Mouse (Mus musculus) intestine, embryonic 14.5 days (tissue): ENCODE measurements around the gene Flnc. TPM values are rescaled to one million over a fixed set of nuclear protein-coding genes. Genes with fewer than 3 reads are reported as not detected.

ENCODE experiments used
- ATAC-seq: fragments of 200-750 bp; cut with Nextera tagmentation; replicated peaks from 2 replicates; pipeline ENCODE4 v1.8.0; 2017; ENCODE audit warnings: low read depth, moderate number of reproducible peaks, moderate TSS enrichment, moderate library complexity; ENCODE audit not compliant: low FRiP score, low TSS enrichment
- DNase-seq: peaks from one replicate; pipeline ENCODE4 v3.0.0-alpha.2; 2018; ENCODE audit warnings: low spot score
- H3K27ac ChIP-seq: fragments of 300-500 bp; sonication (generic); 2 replicates; pipeline ENCODE4 v1.5.1; 2014; ENCODE audit warnings: low read depth, mild to moderate bottlenecking, control low read depth
- H3K27me3 ChIP-seq: fragments of 300-500 bp; sonication (generic); replicated peaks from 2 replicates; pipeline ENCODE4 v1.6.1; 2014; ENCODE audit warnings: low read length, control low read depth; ENCODE audit not compliant: control insufficient read depth, insufficient read depth
- H3K36me3 ChIP-seq: fragments of 300-500 bp; sonication (generic); 2 replicates; pipeline ENCODE4 v1.6.1; 2014; ENCODE audit warnings: low read length, control low read depth; ENCODE audit not compliant: control insufficient read depth, insufficient read depth
- H3K4me1 ChIP-seq: fragments of 300-500 bp; sonication (generic); replicated peaks from 2 replicates; pipeline ENCODE4 v1.6.1; 2014; ENCODE audit warnings: low read length, control low read depth, mixed read lengths; ENCODE audit not compliant: control insufficient read depth, insufficient read depth
- H3K4me2 ChIP-seq: fragments of 300-500 bp; sonication (generic); 2 replicates; pipeline ENCODE4 v1.6.1; 2014; ENCODE audit warnings: low read length
- H3K4me3 ChIP-seq: fragments of 300-500 bp; sonication (generic); 2 replicates; pipeline ENCODE4 v1.5.1; 2014; ENCODE audit warnings: low read depth, low read length, control low read depth, mixed read lengths
- H3K9ac ChIP-seq: fragments of 300-500 bp; sonication (generic); 2 replicates; pipeline ENCODE4 v1.6.1; 2014; ENCODE audit warnings: mild to moderate bottlenecking, low read length
- H3K9me3 ChIP-seq: fragments of 300-500 bp; sonication (generic); 2 replicates; pipeline ENCODE4 v1.6.1; 2016; ENCODE audit warnings: low read length, control low read depth; ENCODE audit not compliant: control insufficient read depth
- WGBS: fragments of 180-500 bp; shearing (Covaris S2); extraction: QIAGEN DNeasy Blood & Tissue Kit; methylation state at CpG from one replicate; pipeline ENCODE4 v1.1.7; 2014; 5-methylcytosine and 5-hydroxymethylcytosine counted together
- polyA plus RNA-seq: library from polyadenylated mRNA; unstranded; fragments of >200 nt; fragmentation: Nextera tagmentation; extraction: Ambion mirVana; gene quantifications from 2 replicates; pipeline ENCODE4 v1.2.1, GENCODE M21; 2014

Flnc gene
- polyA plus RNA-seq, 1 experiment from 2014 or later = 14.7 TPM

DNA sequence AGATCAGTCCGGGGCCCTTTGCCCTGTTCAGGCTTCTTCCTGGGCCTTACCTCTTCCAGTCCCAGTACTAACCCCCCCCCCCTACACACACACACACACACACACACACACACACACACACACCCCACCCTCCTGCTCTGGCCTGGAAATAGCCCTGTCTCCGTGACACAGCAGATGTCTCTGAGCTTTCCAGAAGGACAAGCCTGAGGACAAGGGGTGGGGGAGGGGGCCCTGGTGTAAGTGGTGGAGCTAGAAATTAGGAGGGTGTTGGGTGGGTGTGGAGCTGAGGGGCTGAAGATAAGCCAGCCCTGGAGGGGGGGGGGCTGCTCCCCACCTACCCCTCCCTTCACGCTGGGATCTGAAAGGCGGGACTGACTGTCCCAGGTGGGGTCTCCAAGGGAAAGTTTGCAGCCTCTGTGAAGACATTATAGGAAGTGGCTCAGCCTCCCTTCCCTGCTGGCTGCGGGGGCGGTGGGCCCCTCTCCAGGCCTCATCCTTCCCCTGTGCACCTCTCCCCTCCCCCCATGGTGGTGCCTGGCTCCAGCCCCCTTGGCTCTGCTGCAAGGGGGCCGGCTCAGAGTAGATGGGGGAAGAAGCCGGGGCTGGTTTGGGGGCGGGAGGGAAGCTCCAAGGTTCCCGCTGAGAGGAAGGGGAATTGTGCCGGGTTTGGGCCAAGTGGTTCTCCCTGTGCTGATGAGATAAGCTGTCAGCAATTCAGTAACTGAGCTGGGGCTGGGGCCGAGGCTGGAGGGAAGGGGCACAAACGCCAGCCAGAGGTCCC is 2.0 kb downstream of the Flnc start:
- 4% methylated on average over 11 of the region's 13 CpGs for WGBS
- peak overlapping the region; percentile 90 for H3K27ac ChIP-seq
- peaks cover 3% of the 10 kb centered on the region; the same call in 1 of the 2 replicates for H3K27me3 ChIP-seq
- peaks cover 25% of the 10 kb centered on the region for H3K4me1 ChIP-seq
- DNase-seq (peak; percentile 78), ATAC-seq (peak; percentile 67)
- peak overlapping the region; percentile 72 for H3K9ac ChIP-seq
- H3K4me3 ChIP-seq = peak overlapping the region; percentile 62
- H3K9me3 ChIP-seq = no peaks in the 10 kb centered on the region
- H3K4me2 ChIP-seq = peak overlapping the region; percentile 74
- H3K36me3 ChIP-seq = peaks cover 12% of the 10 kb centered on the region

DNA sequence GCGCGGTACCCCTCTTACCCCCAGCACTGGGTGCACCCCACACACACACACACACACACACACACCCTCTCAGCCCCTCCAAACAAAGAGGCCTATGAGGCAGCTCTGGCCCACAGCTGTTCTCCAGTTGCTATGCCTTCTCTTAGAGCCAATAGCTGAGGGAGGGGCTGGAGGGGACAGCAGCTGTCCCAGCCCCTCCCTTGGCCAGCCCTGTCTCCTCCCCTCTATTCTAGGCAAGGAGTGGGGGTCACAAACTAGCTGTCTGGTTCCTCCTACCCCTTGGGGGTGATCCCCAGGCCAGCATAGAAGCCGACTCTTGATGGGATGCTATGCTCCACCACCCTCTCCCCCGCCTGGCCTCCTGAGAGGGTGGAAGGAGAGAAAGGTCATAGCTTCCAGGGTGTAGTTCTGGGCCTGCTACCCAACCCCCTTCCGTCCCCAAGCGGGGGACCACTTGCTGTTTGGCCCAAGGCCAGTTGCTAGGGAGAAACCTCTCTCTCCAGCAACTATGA is 2.9 kb downstream of the Flnc start:
- Histone ChIP-seq H3K4me3 (peak overlapping the region; percentile 62), H3K36me3 (peaks cover 20% of the 10 kb centered on the region), H3K27ac (peak overlapping the region; percentile 90), H3K9me3 (no peaks in the 10 kb centered on the region), H3K4me2 (peak overlapping the region; percentile 74), H3K4me1 (peaks cover 25% of the 10 kb centered on the region), H3K9ac (peak overlapping the region; percentile 72), H3K27me3 (peaks cover 3% of the 10 kb centered on the region; the same call in 1 of the 2 replicates)
- WGBS = 17% methylated on average over 6 of the region's 6 CpGs
- ATAC-seq = peak; percentile 38
- peak; percentile 65 for DNase-seq

DNA sequence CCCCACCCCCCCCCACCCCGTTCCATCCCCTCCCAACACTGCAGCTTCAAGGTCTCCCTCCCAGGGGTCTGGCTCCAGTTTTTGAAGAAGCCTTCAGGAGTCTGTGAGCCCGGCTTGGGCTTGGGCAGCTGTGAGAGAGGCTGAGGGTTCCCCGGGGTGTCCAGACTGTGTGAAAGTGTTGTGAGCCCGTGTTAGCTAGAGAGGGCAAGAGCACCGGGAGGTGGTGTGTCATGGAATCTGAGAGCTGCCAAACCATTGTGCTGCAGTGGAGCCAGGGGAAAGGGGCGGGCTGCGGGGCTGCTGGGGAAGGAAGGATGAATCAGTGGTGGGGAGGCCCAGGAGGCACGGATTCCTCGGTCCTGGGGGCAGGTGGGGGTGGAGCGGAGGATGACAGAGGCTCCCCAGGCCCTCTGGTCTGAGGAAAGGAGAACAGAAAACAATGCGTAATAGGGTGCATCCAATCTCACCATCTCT is 3.4 kb downstream of the Flnc start:
- H3K4me3 ChIP-seq = peak overlapping the region; percentile 62; the same call in 1 of the 2 replicates
- H3K27ac ChIP-seq = peak overlapping the region; percentile 90
- H3K9me3 ChIP-seq = no peaks in the 10 kb centered on the region
- 0 out of 2 replicates have a peak overlapping the region, but pooled peaks have one; percentile 0 for H3K9ac ChIP-seq
- H3K36me3 ChIP-seq = peaks cover 25% of the 10 kb centered on the region
- no peak for DNase-seq
- H3K27me3 ChIP-seq = peaks cover 3% of the 10 kb centered on the region; the same call in 1 of the 2 replicates
- H3K4me1 ChIP-seq = peaks cover 25% of the 10 kb centered on the region
- WGBS = 8% methylated on average over 11 of the region's 11 CpGs
- ATAC-seq = 0 out of 2 replicates have a peak, but pooled peaks have one; percentile 7
- H3K4me2 ChIP-seq = peak overlapping the region; percentile 74

GRCm38 (mm10) chr6:29439251-29439650 is 6.2 kb downstream of the Flnc start:
- WGBS = 83% methylated on average over 4 of the region's 4 CpGs
- ATAC-seq (no peak), DNase-seq (no peak)

GRCm38 (mm10) chr6:29439789-29440188 is 6.7 kb downstream of the Flnc start:
- H3K27me3 ChIP-seq = no peaks in the 10 kb centered on the region
- H3K4me1 ChIP-seq = peaks cover 15% of the 10 kb centered on the region
- WGBS = 86% methylated on average over 6 of the region's 6 CpGs
- H3K27ac ChIP-seq = no peak overlapping the region
- no peak overlapping the region for H3K4me3 ChIP-seq
- H3K9me3 ChIP-seq = no peaks in the 10 kb centered on the region
- no peak overlapping the region for H3K4me2 ChIP-seq
- ATAC-seq (no peak), DNase-seq (no peak)
- no peak overlapping the region for H3K9ac ChIP-seq
- H3K36me3 ChIP-seq = peaks cover 54% of the 10 kb centered on the region

More at GRCm38 (mm10) chr6:29439251-29439650, 6.2 kb downstream of the Flnc start:
- no peak overlapping the region for H3K4me2 ChIP-seq
- no peak overlapping the region for H3K9ac ChIP-seq
- peaks cover 49% of the 10 kb centered on the region for H3K36me3 ChIP-seq
- peaks cover 15% of the 10 kb centered on the region for H3K4me1 ChIP-seq
- H3K4me3 ChIP-seq = no peak overlapping the region
- H3K27ac ChIP-seq = no peak overlapping the region
- H3K9me3 ChIP-seq = no peaks in the 10 kb centered on the region
- no peaks in the 10 kb centered on the region for H3K27me3 ChIP-seq

- Histone ChIP-seq H3K9ac (no peak overlapping the region), H3K36me3 (peaks cover 86% of the 10 kb centered on the region), H3K27me3 (no peaks in the 10 kb centered on the region), H3K27ac (no peak overlapping the region), H3K9me3 (no peaks in the 10 kb centered on the region), H3K4me3 (no peak overlapping the region), H3K4me2 (no peak overlapping the region), H3K4me1 (no peaks in the 10 kb centered on the region)
- ATAC-seq (0 out of 2 replicates have a peak, but pooled peaks have one; percentile 20), DNase-seq (peak; percentile 68)
- WGBS = 75% methylated on average over 11 of the region's 11 CpGs
These were observed 11.7 kb downstream of the Flnc start for GRCm38 (mm10) chr6:29444773-29445172.

DNA sequence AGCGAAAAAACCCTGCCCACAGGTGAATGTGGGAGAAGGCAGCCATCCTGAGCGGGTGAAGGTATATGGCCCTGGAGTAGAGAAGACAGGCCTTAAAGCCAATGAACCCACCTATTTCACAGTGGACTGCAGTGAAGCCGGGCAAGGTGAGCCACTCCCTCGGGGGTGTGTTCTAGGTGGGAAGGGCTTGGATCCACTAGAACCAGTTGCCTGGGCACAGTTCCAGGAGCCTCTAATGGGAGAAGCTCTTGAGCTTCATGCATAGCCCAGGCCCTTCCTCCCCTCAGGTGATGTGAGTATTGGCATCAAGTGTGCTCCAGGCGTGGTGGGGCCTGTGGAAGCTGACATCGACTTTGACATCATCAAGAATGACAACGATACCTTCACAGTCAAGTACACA is 12.3 kb downstream of the Flnc start:
- no peaks in the 10 kb centered on the region for H3K4me1 ChIP-seq
- no peak overlapping the region for H3K4me2 ChIP-seq
- DNase-seq (no peak), ATAC-seq (no peak)
- H3K36me3 ChIP-seq = peaks cover 89% of the 10 kb centered on the region
- no peak overlapping the region for H3K9ac ChIP-seq
- no peaks in the 10 kb centered on the region for H3K27me3 ChIP-seq
- 93% methylated on average over 7 of the region's 7 CpGs for WGBS
- no peak overlapping the region for H3K4me3 ChIP-seq
- H3K9me3 ChIP-seq = no peaks in the 10 kb centered on the region
- H3K27ac ChIP-seq = no peak overlapping the region

DNA sequence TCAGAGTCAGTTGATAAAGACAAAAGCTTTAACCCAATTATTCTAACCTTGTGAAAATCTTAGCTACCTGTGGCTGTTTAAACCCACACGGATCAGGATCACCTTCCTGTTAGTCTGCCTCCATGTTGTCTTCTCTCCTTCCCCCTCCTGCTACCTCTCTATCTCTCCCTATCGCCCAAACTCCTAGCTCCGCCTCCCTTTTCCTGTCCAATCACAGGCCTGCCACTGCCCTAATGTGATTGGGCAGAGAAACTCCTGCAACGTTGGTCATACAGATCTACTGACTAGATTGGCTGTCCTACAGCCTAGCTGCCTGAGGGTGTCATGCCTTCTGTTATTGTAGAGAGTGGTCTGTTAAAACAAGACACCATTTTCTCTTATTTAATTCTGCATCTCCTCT is 16.8 kb downstream of the Flnc start:
- Histone ChIP-seq H3K27ac (no peak overlapping the region), H3K27me3 (no peaks in the 10 kb centered on the region), H3K9me3 (no peaks in the 10 kb centered on the region), H3K4me1 (no peaks in the 10 kb centered on the region), H3K4me2 (no peak overlapping the region), H3K9ac (no peak overlapping the region), H3K4me3 (no peak overlapping the region), H3K36me3 (peaks cover 91% of the 10 kb centered on the region)
- no peak for ATAC-seq
- 28% methylated on average over 4 of the region's 4 CpGs for WGBS
- DNase-seq = no peak
